Mouse (Mus musculus) brain, embryonic 14.5 days (tissue): ENCODE results near the gene Vmac.

ENCODE experiments used
- CTCF ChIP-seq: fragments of 200-500 bp; IDR thresholded peaks from 2 replicates; pipeline ENCODE4 v1.5.1; 2012; ENCODE audit warnings: inconsistent platforms, mild to moderate bottlenecking, moderate library complexity, borderline replicate concordance; ENCODE audit not compliant: insufficient read depth, insufficient read length; ENCODE audit errors: extremely low read depth
- POLR2A ChIP-seq: fragments of 200-500 bp; IDR thresholded peaks from 2 replicates; pipeline ENCODE4 v1.6.1; 2012; ENCODE audit warnings: mild to moderate bottlenecking, inconsistent platforms, borderline replicate concordance; ENCODE audit not compliant: poor library complexity, insufficient read depth, insufficient read length, severe bottlenecking; ENCODE audit errors: extremely low read depth

- no peak for TF ChIP-seq CTCF
- no peak for TF ChIP-seq POLR2A
Measured at GRCm38 (mm10) chr17:56664333-56664732, 53.5 kb downstream of the Vmac start.
